Mouse (Mus musculus): ENCODE data around the gene Krtap3-1. TPM values are rescaled to one million over a fixed set of nuclear protein-coding genes. Genes with fewer than 3 reads are reported as not detected.

The Krtap3-1 gene
- total RNA-seq, 2 experiments from 2014 or later, result not detected

DNA sequence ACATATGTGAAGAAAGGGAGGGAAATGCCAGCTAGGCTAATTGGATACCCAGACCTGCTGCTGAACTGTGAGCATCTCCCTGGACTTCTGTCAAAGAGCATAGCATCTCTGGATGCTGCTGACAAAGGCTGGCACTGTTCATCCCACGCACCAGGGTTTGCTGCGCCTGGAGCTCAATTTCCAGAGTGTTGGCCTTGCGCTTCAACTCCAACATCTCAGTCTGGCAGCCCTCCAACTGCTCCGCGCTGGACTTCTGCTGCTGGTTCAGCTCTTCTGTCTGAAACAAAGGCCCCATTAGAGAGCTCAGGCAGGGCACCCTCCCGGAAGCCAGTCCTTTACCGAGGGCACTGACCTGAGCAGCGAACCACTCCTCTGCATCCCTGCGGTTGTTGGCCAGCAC is 26.7 kb downstream of the Krtap3-1 start:
- ATAC-seq (replicated peaks; ENCODE audit: poor library complexity, severe bottlenecking), result no peak

DNA sequence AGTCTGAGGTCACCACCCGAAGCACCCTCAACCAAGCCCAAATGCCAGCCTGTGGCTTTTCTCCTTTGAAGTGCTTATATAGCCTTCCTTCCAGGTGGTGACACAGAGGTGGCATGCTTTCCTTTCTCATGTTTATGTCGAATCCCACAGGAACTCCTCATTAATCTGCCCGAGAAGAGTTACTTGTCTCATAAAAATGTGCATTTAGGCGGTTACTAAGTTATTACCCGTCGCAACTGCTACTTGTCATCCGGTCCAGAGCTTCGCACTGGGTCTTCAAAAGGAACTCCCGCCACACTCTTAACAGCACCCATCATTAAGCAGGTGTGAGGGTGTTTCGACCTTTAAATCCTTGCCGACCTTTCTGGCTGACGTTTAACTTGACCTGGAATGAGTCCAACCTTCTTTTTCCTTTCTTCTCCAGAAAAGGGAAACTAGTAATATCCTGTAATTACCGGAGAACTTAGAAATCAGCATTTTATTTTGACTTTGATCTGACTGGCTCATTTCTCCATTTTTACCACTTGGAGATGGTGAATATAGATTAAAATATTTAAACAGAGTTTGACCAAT is 45.1 kb downstream of the Krtap3-1 start, which contains the start of gene Krt39:
Gene Krt39 (minus strand): TSS at position 51 of the 573 bp plus-strand sequence.
- ATAC-seq (replicated peaks; ENCODE audit: poor library complexity, severe bottlenecking), result no peak

Other genes starting within 250 kb of the Krtap3-1 start
Only the 30 nearest of the 37 such genes appear.
- not detected in 2 replicates for gene Krt27, start 215.5 kb downstream of the Krtap3-1 start, total RNA-seq (2014; fragmentation: Nextera tagmentation)
- not detected in 2 replicates for gene Krt27, start 215.5 kb downstream of the Krtap3-1 start, total RNA-seq (2017)
- gene Krt28, start 191.7 kb downstream of the Krtap3-1 start, total RNA-seq (2014; fragmentation: Nextera tagmentation), result not detected in 2 replicates
- not detected in 2 replicates for gene Krt28, start 191.7 kb downstream of the Krtap3-1 start, total RNA-seq (2017)
- gene Krt10, start 177.3 kb downstream of the Krtap3-1 start, total RNA-seq (2014; fragmentation: Nextera tagmentation), result 1.7 and 7.5 TPM in 2 replicates
- 0.39 TPM in 1 of 2 replicates, not detected in the other for gene Krt10, start 177.3 kb downstream of the Krtap3-1 start, total RNA-seq (2017)
- not detected in 2 replicates for gene Krt12, start 144.4 kb downstream of the Krtap3-1 start, total RNA-seq (2014; fragmentation: Nextera tagmentation)
- gene Krt12, start 144.4 kb downstream of the Krtap3-1 start, total RNA-seq (2017), result not detected in 2 replicates
- gene Krt20, start 128.5 kb downstream of the Krtap3-1 start, total RNA-seq (2014; fragmentation: Nextera tagmentation), result not detected in 2 replicates
- not detected in 2 replicates for gene Krt20, start 128.5 kb downstream of the Krtap3-1 start, total RNA-seq (2017)
- not detected in 2 replicates for gene Krt23, start 73.5 kb downstream of the Krtap3-1 start, total RNA-seq (2014; fragmentation: Nextera tagmentation)
- not detected in 2 replicates for gene Krt23, start 73.5 kb downstream of the Krtap3-1 start, total RNA-seq (2017)
- gene Krt39, start 45.3 kb downstream of the Krtap3-1 start, total RNA-seq (2014; fragmentation: Nextera tagmentation), result not detected in 2 replicates
- not detected in 2 replicates for gene Krt39, start 45.3 kb downstream of the Krtap3-1 start, total RNA-seq (2017)
- gene Krt40, start 23.5 kb downstream of the Krtap3-1 start, total RNA-seq (2014; fragmentation: Nextera tagmentation), result not detected in 2 replicates
- gene Krt40, start 23.5 kb downstream of the Krtap3-1 start, total RNA-seq (2017), result not detected in 2 replicates
- not detected in 2 replicates for gene Krtap3-3, start 15.8 kb downstream of the Krtap3-1 start, total RNA-seq (2014; fragmentation: Nextera tagmentation)
- gene Krtap3-3, start 15.8 kb downstream of the Krtap3-1 start, total RNA-seq (2017), result not detected in 2 replicates
- not detected in 2 replicates for gene Krtap3-2, start 9.8 kb downstream of the Krtap3-1 start, total RNA-seq (2014; fragmentation: Nextera tagmentation)
- gene Krtap3-2, start 9.8 kb downstream of the Krtap3-1 start, total RNA-seq (2017), result not detected in 2 replicates
- gene Gm11939, start 7.2 kb downstream of the Krtap3-1 start, total RNA-seq (2014; fragmentation: Nextera tagmentation), result not detected in 2 replicates
- not detected in 2 replicates for gene Gm11939, start 7.2 kb downstream of the Krtap3-1 start, total RNA-seq (2017)
- gene Krtap1-5, start 14.4 kb upstream of the Krtap3-1 start, total RNA-seq (2014; fragmentation: Nextera tagmentation), result not detected in 2 replicates
- gene Krtap1-5, start 14.4 kb upstream of the Krtap3-1 start, total RNA-seq (2017), result not detected in 2 replicates
- not detected in 2 replicates for gene Krtap1-4, start 17.0 kb upstream of the Krtap3-1 start, total RNA-seq (2014; fragmentation: Nextera tagmentation)
- gene Krtap1-4, start 17.0 kb upstream of the Krtap3-1 start, total RNA-seq (2017), result not detected in 2 replicates
- gene Krtap1-3, start 24.7 kb upstream of the Krtap3-1 start, total RNA-seq (2014; fragmentation: Nextera tagmentation), result not detected in 2 replicates
- gene Krtap1-3, start 24.7 kb upstream of the Krtap3-1 start, total RNA-seq (2017), result not detected in 2 replicates
- not detected in 2 replicates for gene Krtap9-3, start 31.5 kb upstream of the Krtap3-1 start, total RNA-seq (2014; fragmentation: Nextera tagmentation)
- not detected in 2 replicates for gene Krtap9-3, start 31.5 kb upstream of the Krtap3-1 start, total RNA-seq (2017)
- gene Gm11938, start 36.7 kb upstream of the Krtap3-1 start, total RNA-seq (2014; fragmentation: Nextera tagmentation), result not detected in 2 replicates
- gene Gm11938, start 36.7 kb upstream of the Krtap3-1 start, total RNA-seq (2017), result not detected in 2 replicates
- gene Gm11937, start 43.6 kb upstream of the Krtap3-1 start, total RNA-seq (2014; fragmentation: Nextera tagmentation), result not detected in 2 replicates
- gene Gm11937, start 43.6 kb upstream of the Krtap3-1 start, total RNA-seq (2017), result not detected in 2 replicates
- not detected in 2 replicates for gene Krtap2-4, start 48.2 kb upstream of the Krtap3-1 start, total RNA-seq (2014; fragmentation: Nextera tagmentation)
- gene Krtap2-4, start 48.2 kb upstream of the Krtap3-1 start, total RNA-seq (2017), result not detected in 2 replicates
- gene Gm11562, start 53.8 kb upstream of the Krtap3-1 start, total RNA-seq (2014; fragmentation: Nextera tagmentation), result not detected in 2 replicates
- gene Gm11562, start 53.8 kb upstream of the Krtap3-1 start, total RNA-seq (2017), result not detected in 2 replicates
- gene Krtap4-1, start 61.6 kb upstream of the Krtap3-1 start, total RNA-seq (2014; fragmentation: Nextera tagmentation), result not detected in 2 replicates
- not detected in 2 replicates for gene Krtap4-1, start 61.6 kb upstream of the Krtap3-1 start, total RNA-seq (2017)
- not detected in 2 replicates for gene Krtap4-2, start 68.5 kb upstream of the Krtap3-1 start, total RNA-seq (2014; fragmentation: Nextera tagmentation)
- gene Krtap4-2, start 68.5 kb upstream of the Krtap3-1 start, total RNA-seq (2017), result not detected in 2 replicates
- not detected in 2 replicates for gene Krtap4-7, start 77.5 kb upstream of the Krtap3-1 start, total RNA-seq (2014; fragmentation: Nextera tagmentation)
- not detected in 2 replicates for gene Krtap4-7, start 77.5 kb upstream of the Krtap3-1 start, total RNA-seq (2017)
- gene Gm11555, start 83.6 kb upstream of the Krtap3-1 start, total RNA-seq (2014; fragmentation: Nextera tagmentation), result not detected in 2 replicates
- not detected in 2 replicates for gene Gm11555, start 83.6 kb upstream of the Krtap3-1 start, total RNA-seq (2017)
- gene Gm11563, start 92.3 kb upstream of the Krtap3-1 start, total RNA-seq (2014; fragmentation: Nextera tagmentation), result not detected in 2 replicates
- gene Gm11563, start 92.3 kb upstream of the Krtap3-1 start, total RNA-seq (2017), result not detected in 2 replicates
- not detected in 2 replicates for gene Krtap4-6, start 99.3 kb upstream of the Krtap3-1 start, total RNA-seq (2014; fragmentation: Nextera tagmentation)
- gene Krtap4-6, start 99.3 kb upstream of the Krtap3-1 start, total RNA-seq (2017), result not detected in 2 replicates
- not detected in 2 replicates for gene Gm14190, start 124.1 kb upstream of the Krtap3-1 start, total RNA-seq (2014; fragmentation: Nextera tagmentation)
- gene Gm14190, start 124.1 kb upstream of the Krtap3-1 start, total RNA-seq (2017), result not detected in 2 replicates
- not detected in 2 replicates for gene Gm14180, start 167.7 kb upstream of the Krtap3-1 start, total RNA-seq (2014; fragmentation: Nextera tagmentation)
- not detected in 2 replicates for gene Gm14180, start 167.7 kb upstream of the Krtap3-1 start, total RNA-seq (2017)
- not detected in 2 replicates for gene Gm11595, start 206.3 kb upstream of the Krtap3-1 start, total RNA-seq (2014; fragmentation: Nextera tagmentation)
- not detected in 2 replicates for gene Gm11595, start 206.3 kb upstream of the Krtap3-1 start, total RNA-seq (2017)
- not detected in 2 replicates for gene Krtap4-8, start 214.1 kb upstream of the Krtap3-1 start, total RNA-seq (2014; fragmentation: Nextera tagmentation)
- not detected in 2 replicates for gene Krtap4-8, start 214.1 kb upstream of the Krtap3-1 start, total RNA-seq (2017)
- not detected in 2 replicates for gene Krtap4-9, start 218.6 kb upstream of the Krtap3-1 start, total RNA-seq (2014; fragmentation: Nextera tagmentation)
- not detected in 2 replicates for gene Krtap4-9, start 218.6 kb upstream of the Krtap3-1 start, total RNA-seq (2017)